Mouse (Mus musculus) neural tube, embryonic 15.5 days (tissue): ENCODE results near the gene 2900011O08Rik. TPM values are rescaled to one million over a fixed set of nuclear protein-coding genes. Genes with fewer than 3 reads are reported as not detected.

Source experiments
- microRNA-seq: library from miRNA; unstranded; fragments of <30 nt; microRNA quantifications from one replicate; pipeline ENCODE4, GENCODE M21; 2017
- polyA plus RNA-seq: library from polyadenylated mRNA; unstranded; fragments of >200 nt; fragmentation: Nextera tagmentation; extraction: Ambion mirVana; gene quantifications from 2 replicates; pipeline ENCODE4 v1.2.1, GENCODE M21; 2015

The 2900011O08Rik gene
- polyA plus RNA-seq, 1 experiment from 2014 or later: 186 TPM

Small RNA genes within 50 kb of the gene (microRNA-seq; reads per million reads assigned to microRNA genes)
- not detected for gene Gm27671

Other genes with a start within 250 kb of the 2900011O08Rik start
- 82.7 and 86.5 TPM in 2 replicates for gene Rrn3, start 205.9 kb upstream of the 2900011O08Rik start, polyA plus RNA-seq
- 204 and 223 TPM in 2 replicates for gene Ntan1, start 167.8 kb upstream of the 2900011O08Rik start, polyA plus RNA-seq
- gene Pdxdc1, start 83.5 kb upstream of the 2900011O08Rik start, polyA plus RNA-seq: 70.4 and 71.1 TPM in 2 replicates
- gene Mpv17l, start 83.4 kb upstream of the 2900011O08Rik start, polyA plus RNA-seq: 40.3 and 46.7 TPM in 2 replicates
- gene Ifitm7, start 284 bp downstream of the 2900011O08Rik start, polyA plus RNA-seq: 0.66 and 0.74 TPM in 2 replicates
- gene Nde1, start 176.7 kb downstream of the 2900011O08Rik start, polyA plus RNA-seq: 18.5 and 36.8 TPM in 2 replicates
- 14.6 and 15.9 TPM in 2 replicates for gene Marf1, start 176.7 kb downstream of the 2900011O08Rik start, polyA plus RNA-seq